Mouse (Mus musculus): ENCODE measurements at regions not wholly inside any gene's neighbourhood (a gene's known extent, or its start where the extent isn't known, plus 50 kb on each side); places are given as distances from the start of the nearest gene placed in this dataset.

DNA sequence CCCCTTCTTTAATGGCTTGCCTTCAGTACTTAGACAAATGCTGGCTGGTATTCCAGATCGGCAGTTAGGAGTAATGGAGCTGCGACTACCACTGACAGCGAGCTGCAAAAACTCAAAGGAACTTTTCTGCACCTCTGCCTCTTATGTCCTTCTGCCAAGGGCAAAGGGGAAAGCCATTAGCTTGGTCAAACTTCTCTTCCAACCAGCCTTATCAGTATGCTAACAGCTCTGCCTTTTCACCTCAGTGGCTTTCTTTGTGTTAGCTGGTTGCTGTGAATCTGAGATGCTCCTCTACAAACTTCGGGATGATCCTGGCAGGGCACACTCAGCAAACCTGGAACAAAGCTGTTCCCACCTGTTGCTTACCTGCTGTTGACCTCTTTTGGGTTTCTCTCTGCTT is 89.4 kb upstream of the Hs6st1 start:
- no peak for TF ChIP-seq POLR2A (IDR thresholded peaks at IDR 0.05; ENCODE audit: insufficient read length, low read depth)
- TF ChIP-seq TCF12 (IDR thresholded peaks at IDR 0.05; ENCODE audit: insufficient read depth, poor library complexity, severe bottlenecking), result no peak
- TF ChIP-seq MAX (IDR thresholded peaks at IDR 0.05; ENCODE audit: low read depth), result no peak
- TF ChIP-seq E2F4 (IDR thresholded peaks at IDR 0.05; ENCODE audit: insufficient read depth), result no peak
- TF ChIP-seq MYOD1 (IDR thresholded peaks at IDR 0.05; ENCODE audit: control insufficient read depth in 1 of 3, insufficient read length in 2 of 3, low read depth in 2 of 3), result no peak
- no peak for TF ChIP-seq MYOG (IDR thresholded peaks at IDR 0.05; ENCODE audit: control insufficient read depth in 1 of 3, insufficient read depth in 1 of 3, insufficient read length in 2 of 3, low read depth in 2 of 3)
- no peak for TF ChIP-seq USF1 (IDR thresholded peaks at IDR 0.05; ENCODE audit: low read depth)
- no peak for TF ChIP-seq POLR2AphosphoS2 (IDR thresholded peaks at IDR 0.05; ENCODE audit: insufficient read length, low read depth)
- no peak for TF ChIP-seq SRF (IDR thresholded peaks at IDR 0.05; ENCODE audit: control insufficient read depth, insufficient read length, low read depth)
- TF ChIP-seq CEBPB (IDR thresholded peaks at IDR 0.05; ENCODE audit: insufficient read depth, poor library complexity, severe bottlenecking), result no peak
- no peak for TF ChIP-seq TCF3 (IDR thresholded peaks at IDR 0.05; ENCODE audit: insufficient read length, low read depth)
- no peak for TF ChIP-seq REST (IDR thresholded peaks at IDR 0.05; ENCODE audit: insufficient read depth, insufficient read length)
